Comparison of ENCODE assay signal across 9 mouse cellular contexts in the genomic region with DNA sequence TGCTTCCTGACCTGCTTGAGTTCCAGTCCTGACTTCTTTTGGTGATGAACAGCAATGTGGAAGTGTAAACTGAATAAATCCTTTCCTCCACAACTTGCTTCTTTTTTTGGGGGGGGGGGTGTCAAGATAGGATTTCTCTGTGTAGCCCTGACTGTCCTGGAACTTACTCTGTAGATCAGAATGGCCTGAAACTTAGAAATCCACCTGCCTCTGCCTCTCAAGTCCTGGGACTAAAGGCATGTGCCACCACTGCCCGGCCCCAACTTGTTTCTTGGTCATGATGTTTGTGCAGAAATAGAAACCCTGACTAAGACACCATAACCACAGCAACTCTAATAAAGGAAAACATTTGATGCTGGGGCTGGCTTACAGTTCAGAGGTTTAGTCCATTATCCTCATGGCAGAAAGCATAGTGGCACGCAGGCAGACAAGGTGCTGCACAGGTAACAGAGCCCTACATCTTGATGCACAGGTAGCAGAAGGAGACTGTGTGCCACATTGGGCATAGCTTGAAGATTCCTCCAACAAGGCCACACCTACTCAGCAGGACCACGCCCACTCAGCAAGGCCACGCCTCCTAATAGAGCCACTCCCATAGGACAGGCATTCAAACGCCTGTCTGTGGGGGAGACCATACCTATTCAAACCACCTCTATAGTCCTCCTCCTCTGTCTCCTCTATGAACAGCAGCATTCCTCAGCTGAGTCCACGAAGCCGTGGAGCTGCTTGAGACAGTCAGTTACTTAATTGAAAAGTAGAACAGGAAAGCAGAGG. TPM values are rescaled to one million over a fixed set of nuclear protein-coding genes. Genes with fewer than 3 reads are reported as not detected.
DNase-seq lines count a peak whose midpoint lies in the region; ATAC-seq lines count a peak whose summit lies in the region.
"Had no signal": no experiment of that assay in that cellular context is flagged by ENCODE, and none has a peak within 500 bp of the region (broad histone marks: within the 10 kb centered on the region; RNA-seq: fewer than 3 reads in every experiment).

No protein-coding gene starts in this region.

- ATAC-seq in megakaryocyte-erythroid progenitor cell, adult 5-6 weeks (replicated peaks; ENCODE audit: low FRiP score, low TSS enrichment, poor library complexity, severe bottlenecking), result peak; percentile 85
- no peak for ATAC-seq in forebrain, embryonic 15.5 days (replicated peaks)
- ATAC-seq in heart, embryonic 11.5 days (replicated peaks; ENCODE audit: insufficient number of reproducible peaks, low FRiP score, low TSS enrichment), result no peak

- WGBS in midbrain, embryonic 10.5 days, result 30% methylated on average over 7 of the region's 7 CpGs
- WGBS in forebrain, embryonic 15.5 days, result 27% methylated on average over 7 of the region's 7 CpGs
- WGBS in heart, embryonic 11.5 days (ENCODE audit: insufficient replicate concordance), result 27% methylated on average over 7 of the region's 7 CpGs

- H3K27me3 ChIP-seq in midbrain, embryonic 10.5 days (ENCODE audit: low read depth, poor library complexity, severe bottlenecking), result no peaks in the 10 kb centered on the region
- 0 out of 2 replicates have a peak, but pooled peaks cover 6% of the 10 kb centered on the region for H3K27me3 ChIP-seq in forebrain, embryonic 15.5 days
- H3K27me3 ChIP-seq in heart, embryonic 11.5 days (ENCODE audit: control insufficient read depth, insufficient read depth, low read length), result no peaks in the 10 kb centered on the region
- H3K27me3 ChIP-seq: neural tube, embryonic 13.5 days had no signal

- DNase-seq in 416B (ENCODE audit: low read depth) (peak; percentile 43), ES-CJ7 (ENCODE audit: low read depth, low spot score) (peak; percentile 90), MN1 (ENCODE audit: low spot score) (no peak)
- DNase-seq in kidney, adult 8-10 months, result peak; percentile 26 to 52
- no peak for DNase-seq in midbrain, embryonic 10.5 days (ENCODE audit: low spot score)

- peaks cover 19% of the 10 kb centered on the region for H3K4me1 ChIP-seq in midbrain, embryonic 10.5 days
- peaks cover 6% of the 10 kb centered on the region for H3K4me1 ChIP-seq in forebrain, embryonic 15.5 days
- H3K4me1 ChIP-seq in heart, embryonic 11.5 days (ENCODE audit: control insufficient read depth, insufficient read depth, low read length), result peaks cover 16% of the 10 kb centered on the region

- H3K27ac ChIP-seq in midbrain, embryonic 10.5 days (replicated peaks), result no peak overlapping the region
- no peak overlapping the region for H3K27ac ChIP-seq in forebrain, embryonic 15.5 days (replicated peaks)
- no peak overlapping the region for H3K27ac ChIP-seq in heart, embryonic 11.5 days (ENCODE audit: low read depth, low read length)
- H3K27ac ChIP-seq: neural tube, embryonic 13.5 days had no signal

- H3K4me2 ChIP-seq in forebrain, embryonic 15.5 days (replicated peaks), result no peak overlapping the region
- no peak overlapping the region for H3K4me2 ChIP-seq in heart, embryonic 11.5 days
- H3K4me2 ChIP-seq: neural tube, embryonic 13.5 days had no signal

- H3K4me3 ChIP-seq in midbrain, embryonic 10.5 days, result no peak overlapping the region
- no peak overlapping the region for H3K4me3 ChIP-seq in forebrain, embryonic 15.5 days
- no peak overlapping the region for H3K4me3 ChIP-seq in heart, embryonic 11.5 days (ENCODE audit: low read depth, low read length)
- H3K4me3 ChIP-seq: neural tube, embryonic 13.5 days had no signal

- no peaks in the 10 kb centered on the region for H3K36me3 ChIP-seq in midbrain, embryonic 10.5 days
- no peaks in the 10 kb centered on the region for H3K36me3 ChIP-seq in forebrain, embryonic 15.5 days
- H3K36me3 ChIP-seq in heart, embryonic 11.5 days (ENCODE audit: control insufficient read depth, insufficient read depth, low read length), result no peaks in the 10 kb centered on the region
- H3K36me3 ChIP-seq: neural tube, embryonic 13.5 days had no signal

- H3K9me3 ChIP-seq in midbrain, embryonic 10.5 days (replicated peaks), result no peaks in the 10 kb centered on the region
- H3K9me3 ChIP-seq in forebrain, embryonic 15.5 days, result no peaks in the 10 kb centered on the region
- H3K9me3 ChIP-seq in heart, embryonic 11.5 days (replicated peaks; ENCODE audit: control insufficient read depth, low read length), result no peaks in the 10 kb centered on the region
- H3K9me3 ChIP-seq: neural tube, embryonic 13.5 days had no signal

- no peak overlapping the region for H3K9ac ChIP-seq in forebrain, embryonic 15.5 days (replicated peaks)
- H3K9ac ChIP-seq in heart, embryonic 11.5 days (ENCODE audit: low read depth, low read length), result no peak overlapping the region
- H3K9ac ChIP-seq: neural tube, embryonic 13.5 days had no signal

RNA-seq across cellular contexts. Expression of gene Abhd16b, which starts 1.4 kb away (rescaled TPM):
- total RNA-seq in megakaryocyte-erythroid progenitor cell, adult 5-6 weeks (2014; fragmentation: Nextera tagmentation), result not detected in 2 replicates
- not detected in 2 replicates for total RNA-seq in megakaryocyte-erythroid progenitor cell, adult 5-6 weeks (2017)
- 0.07 TPM in 1 of 2 replicates, not detected in the other for polyA plus RNA-seq in midbrain, embryonic 10.5 days (2016; fragmentation: Nextera tagmentation; extraction: Ambion mirVana)
- not detected in 2 replicates for polyA plus RNA-seq in forebrain, embryonic 15.5 days (2015; fragmentation: Nextera tagmentation; extraction: Ambion mirVana)
- 0.43 and 0.65 TPM in 2 replicates for polyA plus RNA-seq in heart, embryonic 11.5 days (2014; fragmentation: Nextera tagmentation; extraction: Ambion mirVana)

RNA-seq across cellular contexts. Expression of gene Tpd52l2, which starts 5.3 kb away (rescaled TPM):
- total RNA-seq in megakaryocyte-erythroid progenitor cell, adult 5-6 weeks (2014; fragmentation: Nextera tagmentation), result 65.2 and 70.9 TPM in 2 replicates
- 106 and 151 TPM in 2 replicates for total RNA-seq in megakaryocyte-erythroid progenitor cell, adult 5-6 weeks (2017)
- 164 and 167 TPM in 2 replicates for polyA plus RNA-seq in midbrain, embryonic 10.5 days (2016; fragmentation: Nextera tagmentation; extraction: Ambion mirVana)
- polyA plus RNA-seq in forebrain, embryonic 15.5 days (2015; fragmentation: Nextera tagmentation; extraction: Ambion mirVana), result 133 and 141 TPM in 2 replicates
- 119 and 128 TPM in 2 replicates for polyA plus RNA-seq in heart, embryonic 11.5 days (2014; fragmentation: Nextera tagmentation; extraction: Ambion mirVana)

RNA-seq across cellular contexts. Expression of gene Dnajc5, which starts 28.7 kb away (rescaled TPM):
- 38.6 and 48.6 TPM in 2 replicates for total RNA-seq in megakaryocyte-erythroid progenitor cell, adult 5-6 weeks (2014; fragmentation: Nextera tagmentation)
- total RNA-seq in megakaryocyte-erythroid progenitor cell, adult 5-6 weeks (2017), result 34.9 and 38.1 TPM in 2 replicates
- polyA plus RNA-seq in midbrain, embryonic 10.5 days (2016; fragmentation: Nextera tagmentation; extraction: Ambion mirVana), result 95.6 and 110 TPM in 2 replicates
- 199 and 209 TPM in 2 replicates for polyA plus RNA-seq in forebrain, embryonic 15.5 days (2015; fragmentation: Nextera tagmentation; extraction: Ambion mirVana)
- polyA plus RNA-seq in heart, embryonic 11.5 days (2014; fragmentation: Nextera tagmentation; extraction: Ambion mirVana), result 69.0 and 76.1 TPM in 2 replicates

RNA-seq across cellular contexts. Expression of gene Zbtb46, which starts 32.4 kb away (rescaled TPM):
- total RNA-seq in megakaryocyte-erythroid progenitor cell, adult 5-6 weeks (2014; fragmentation: Nextera tagmentation), result 22.8 and 38.7 TPM in 2 replicates
- total RNA-seq in megakaryocyte-erythroid progenitor cell, adult 5-6 weeks (2017), result 22.3 and 33.5 TPM in 2 replicates
- polyA plus RNA-seq in midbrain, embryonic 10.5 days (2016; fragmentation: Nextera tagmentation; extraction: Ambion mirVana), result 16.8 and 19.0 TPM in 2 replicates
- polyA plus RNA-seq in forebrain, embryonic 15.5 days (2015; fragmentation: Nextera tagmentation; extraction: Ambion mirVana), result 9.5 and 10.7 TPM in 2 replicates
- 10.3 and 10.5 TPM in 2 replicates for polyA plus RNA-seq in heart, embryonic 11.5 days (2014; fragmentation: Nextera tagmentation; extraction: Ambion mirVana)

Comparison
In these comparisons a context has a peak if more than half of its experiments do, and no peak if none do; other contexts are left out.
1. DNase-seq: peak in 416B (single experiment), ES-CJ7 (single experiment) and kidney, adult 8-10 months (2 of 2); none in MN1 (single experiment) and midbrain, embryonic 10.5 days (single experiment).